Mouse (Mus musculus) MEL (cell line): ENCODE measurements around the gene Ctdspl2. TPM values are rescaled to one million over a fixed set of nuclear protein-coding genes. Genes with fewer than 3 reads are reported as not detected.

Experiments used
- DNase-seq: peaks from one replicate; pipeline ENCODE4 v3.0.0; 2011; ENCODE audit warnings: low read depth, low spot score
- H3K27ac ChIP-seq: 2 replicates; pipeline ENCODE4 v1.5.1; 2012; ENCODE audit warnings: low read depth, mild to moderate bottlenecking, control low read depth, low read length, moderate library complexity; ENCODE audit not compliant: control insufficient read depth
- H3K27me3 ChIP-seq, 2 experiments: fragments of 150-350 bp in 1 of 2; sonication (generic) in 1 of 2; 2 replicates each; pipeline ENCODE4 v1.6.1; 2012; ENCODE audit warnings: low read length in 2 of 2, mild to moderate bottlenecking in 2 of 2, improper control_type of control experiment in 1 of 2, moderate library complexity in 1 of 2; ENCODE audit not compliant: insufficient read depth in 2 of 2, control insufficient read depth in 1 of 2
- H3K36me3 ChIP-seq, 2 experiments: 2 replicates each; pipeline ENCODE4 v1.6.1; 2012 to 2014; ENCODE audit warnings: low read length in 2 of 2, improper control_type of control experiment in 1 of 2, inconsistent platforms in 1 of 2, mild to moderate bottlenecking in 1 of 2; ENCODE audit not compliant: insufficient read depth in 2 of 2, control insufficient read depth in 1 of 2
- H3K4me1 ChIP-seq, 2 experiments: fragments of 150-350 bp in 1 of 2; sonication (generic) in 1 of 2; 2 replicates each; pipeline ENCODE4 v1.6.1; 2012; ENCODE audit warnings: low read length in 2 of 2, improper control_type of control experiment in 1 of 2, mild to moderate bottlenecking in 1 of 2; ENCODE audit not compliant: insufficient read depth in 2 of 2, control insufficient read depth in 1 of 2
- H3K4me3 ChIP-seq, 2 experiments: fragments of 150-350 bp in 1 of 2; sonication (generic) in 1 of 2; 2 replicates each; pipeline ENCODE4 v1.5.1; 2012; ENCODE audit warnings: low read depth in 2 of 2, low read length in 2 of 2, mild to moderate bottlenecking in 2 of 2, moderate library complexity in 2 of 2, control low read depth in 1 of 2, improper control_type of control experiment in 1 of 2; ENCODE audit not compliant: control insufficient read depth in 1 of 2, insufficient read depth in 1 of 2
- H3K79me2 ChIP-seq: 2 replicates; pipeline ENCODE4 v1.6.1; 2012; ENCODE audit warnings: mild to moderate bottlenecking, low read length, moderate library complexity; ENCODE audit not compliant: control insufficient read depth, poor library complexity, insufficient read depth
- H3K9ac ChIP-seq: 2 replicates; pipeline ENCODE4 v1.6.1; 2012; ENCODE audit warnings: low read depth, mild to moderate bottlenecking, control low read depth, low read length, moderate library complexity; ENCODE audit not compliant: control insufficient read depth, poor library complexity, severe bottlenecking
- H3K9me3 ChIP-seq: fragments of 150-350 bp; sonication (generic); replicated peaks from 2 replicates; pipeline ENCODE4 v1.6.1; 2012; ENCODE audit warnings: mild to moderate bottlenecking, low read length, improper control_type of control experiment, moderate library complexity; ENCODE audit not compliant: insufficient read depth
- BHLHE40 ChIP-seq: IDR thresholded peaks from 2 replicates; pipeline ENCODE4 v1.6.1; 2012; ENCODE audit warnings: low read depth, mild to moderate bottlenecking, inconsistent platforms, low read length, improper control_type of control experiment, borderline replicate concordance
- CHD1 ChIP-seq: IDR thresholded peaks from 2 replicates; pipeline ENCODE4 v1.6.1; 2012; ENCODE audit warnings: low read depth, mild to moderate bottlenecking, inconsistent platforms, low read length, improper control_type of control experiment
- CHD2 ChIP-seq: IDR thresholded peaks from 2 replicates; pipeline ENCODE4 v1.6.1; 2011; ENCODE audit warnings: low read length, improper control_type of control experiment
- ELF1 ChIP-seq: IDR thresholded peaks from 2 replicates; pipeline ENCODE4 v1.6.1; 2014; ENCODE audit warnings: low read depth, mild to moderate bottlenecking, inconsistent platforms, low read length, improper control_type of control experiment, moderate library complexity
- EP300 ChIP-seq, 2 experiments: IDR thresholded peaks; 2 replicates each; pipeline ENCODE4 v1.6.1; 2011; ENCODE audit warnings: improper control_type of control experiment in 2 of 2, low read length in 2 of 2, low read depth in 1 of 2, mild to moderate bottlenecking in 1 of 2
- GATA1 ChIP-seq: IDR thresholded peaks from 2 replicates; pipeline ENCODE4 v1.6.1; 2011; ENCODE audit warnings: low read depth, low read length, improper control_type of control experiment
- HCFC1 ChIP-seq: IDR thresholded peaks from 2 replicates; pipeline ENCODE4 v1.6.1; 2012; ENCODE audit warnings: low read depth, mild to moderate bottlenecking, inconsistent platforms, low read length, improper control_type of control experiment, moderate library complexity
- JUND ChIP-seq: IDR thresholded peaks from 2 replicates; pipeline ENCODE4 v1.6.1; 2011; ENCODE audit warnings: low read depth, mild to moderate bottlenecking, improper control_type of control experiment, low read length
- KAT2A ChIP-seq: conservative IDR thresholded peaks from 2 replicates; pipeline ENCODE4 v1.6.1; 2012; ENCODE audit warnings: low read depth, low read length, improper control_type of control experiment, inconsistent platforms
- MAFK ChIP-seq: IDR thresholded peaks from 2 replicates; pipeline ENCODE4 v1.6.1; 2011; ENCODE audit warnings: low read depth, mild to moderate bottlenecking, low read length, improper control_type of control experiment, borderline replicate concordance
- MAX ChIP-seq: IDR thresholded peaks from 2 replicates; pipeline ENCODE4 v1.6.1; 2011; ENCODE audit warnings: low read length, improper control_type of control experiment
- MEF2A ChIP-seq: IDR thresholded peaks from 2 replicates; pipeline ENCODE4 v1.6.1; 2014; ENCODE audit warnings: low read depth, mild to moderate bottlenecking, inconsistent platforms, low read length, improper control_type of control experiment; ENCODE audit not compliant: poor library complexity, insufficient replicate concordance, severe bottlenecking; ENCODE audit errors: extremely low read depth
- MXI1 ChIP-seq: IDR thresholded peaks from 2 replicates; pipeline ENCODE4 v1.6.1; 2011; ENCODE audit warnings: mild to moderate bottlenecking, low read depth, low read length, improper control_type of control experiment
- MYB ChIP-seq: IDR thresholded peaks from 2 replicates; pipeline ENCODE4 v1.6.1; 2011; ENCODE audit warnings: mild to moderate bottlenecking, low read depth, low read length, improper control_type of control experiment
- MYC ChIP-seq: IDR thresholded peaks from 2 replicates; pipeline ENCODE4 v1.6.1; 2011; ENCODE audit warnings: low read depth, mild to moderate bottlenecking, low read length, improper control_type of control experiment, moderate library complexity
- NELFE ChIP-seq: IDR thresholded peaks from 2 replicates; pipeline ENCODE4 v1.6.1; 2011; ENCODE audit warnings: low read depth, low read length, improper control_type of control experiment
- POLR2A ChIP-seq, 2 experiments: IDR thresholded peaks; 2 replicates each; pipeline ENCODE4 v1.6.1; 2011 to 2012; ENCODE audit warnings: low read length in 2 of 2, mild to moderate bottlenecking in 2 of 2, control low read depth in 1 of 2, improper control_type of control experiment in 1 of 2, low read depth in 1 of 2, moderate library complexity in 1 of 2; ENCODE audit not compliant: control insufficient read depth in 1 of 2, insufficient read depth in 1 of 2, poor library complexity in 1 of 2
- POLR2AphosphoS2 ChIP-seq: IDR thresholded peaks from 2 replicates; pipeline ENCODE4 v1.6.1; 2011; ENCODE audit warnings: low read length, improper control_type of control experiment
- RCOR1 ChIP-seq: IDR thresholded peaks from 2 replicates; pipeline ENCODE4 v1.6.1; 2012; ENCODE audit warnings: low read depth, mild to moderate bottlenecking, inconsistent platforms, low read length, improper control_type of control experiment
- SIN3A ChIP-seq: IDR thresholded peaks from 2 replicates; pipeline ENCODE4 v1.6.1; 2012; ENCODE audit warnings: low read length, improper control_type of control experiment, inconsistent platforms
- UBTF ChIP-seq: IDR thresholded peaks from 2 replicates; pipeline ENCODE4 v1.6.1; 2012; ENCODE audit warnings: low read depth, mild to moderate bottlenecking, inconsistent platforms, low read length, improper control_type of control experiment, moderate library complexity, borderline replicate concordance; ENCODE audit not compliant: insufficient read depth
- USF2 ChIP-seq, 2 experiments: IDR thresholded peaks; 2 replicates each; pipeline ENCODE4 v1.6.1; 2011 to 2012; ENCODE audit warnings: improper control_type of control experiment in 2 of 2, low read length in 2 of 2, borderline replicate concordance in 1 of 2, inconsistent platforms in 1 of 2, low read depth in 1 of 2, mild to moderate bottlenecking in 1 of 2; ENCODE audit not compliant: insufficient read depth in 1 of 2
- ZKSCAN1 ChIP-seq: IDR thresholded peaks from 2 replicates; pipeline ENCODE4 v1.6.1; 2012; ENCODE audit warnings: low read depth, mild to moderate bottlenecking, inconsistent platforms, low read length, improper control_type of control experiment, moderate library complexity
- ZNF384 ChIP-seq: IDR thresholded peaks from 2 replicates; pipeline ENCODE4 v1.6.1; 2012; ENCODE audit warnings: low read depth, mild to moderate bottlenecking, inconsistent platforms, low read length, improper control_type of control experiment
- polyA plus RNA-seq, 2 experiments: library from polyadenylated mRNA; stranded (reverse) in 1 of 2; unstranded in 1 of 2; fragments of >175 nt in 1 of 2; fragments of >200 nt in 1 of 2; gene quantifications; 2 replicates each; pipeline versions ENCODE4 v1.2.1 to v1.2.4; 2012; ENCODE audit warnings: low replicate concordance in 2 of 2, low read depth in 1 of 2; ENCODE audit not compliant: insufficient read length in 2 of 2, insufficient read depth in 1 of 2, missing spikeins in 1 of 2
- total RNA-seq: library from RNA; depleted of rRNA; stranded (reverse); fragments of 300-350 nt; gene quantifications from 2 replicates; pipeline ENCODE4 v1.2.3, GENCODE M21; 2012

Gene Ctdspl2
- total and polyA plus RNA-seq, 3 experiments, result 16.6 to 57.2 (median 23.2) TPM

GRCm38 (mm10) chr2:122027862-122028755 is 72.3 kb downstream of the Ctdspl2 start, which contains the start of gene Eif3j1 (continued):
- no peak for TF ChIP-seq UBTF
- no peak for TF ChIP-seq MEF2A
- TF ChIP-seq RCOR1, result no peak
- TF ChIP-seq NELFE, result peak; percentile 95
- TF ChIP-seq MAFK, result no peak
- TF ChIP-seq EP300 (IDR thresholded peaks at IDR 0.05; ENCODE audit: low read depth in 1 of 2, low read length in 2 of 2), result peak in 1 of 2 experiments; percentile 33; a peak in 1 of 4 replicates
- no peak; the same call in 1 of the 2 replicates for TF ChIP-seq HCFC1
- no peak for TF ChIP-seq JUND
- TF ChIP-seq ELF1, result peak; percentile 61
- no peak for TF ChIP-seq ZNF384
- peak; percentile 93; the same call in 1 of the 2 replicates for TF ChIP-seq POLR2AphosphoS2
- TF ChIP-seq USF2 (IDR thresholded peaks at IDR 0.05; ENCODE audit: borderline replicate concordance in 1 of 2, insufficient read depth in 1 of 2, low read depth in 1 of 2, low read length in 2 of 2), result no peak
- TF ChIP-seq MYB, result no peak
- no peak for TF ChIP-seq CHD1
- TF ChIP-seq CHD2, result no peak
- TF ChIP-seq POLR2A (IDR thresholded peaks at IDR 0.05; ENCODE audit: control insufficient read depth in 1 of 2, insufficient read depth in 1 of 2, low read depth in 1 of 2, low read length in 2 of 2, poor library complexity in 1 of 2), result peak; percentile 95 to 96
- peak; percentile 66; the same call in 1 of the 2 replicates for TF ChIP-seq MXI1
- TF ChIP-seq BHLHE40, result peak; percentile 18; the same call in 1 of the 2 replicates
- TF ChIP-seq ZKSCAN1, result no peak; the same call in 1 of the 2 replicates
- TF ChIP-seq, all 39 proteins: peak for 14

GRCm38 (mm10) chr2:122028756-122029700 is 73.2 kb downstream of the Ctdspl2 start:
- Histone ChIP-seq H3K79me2 (peaks cover 38% of the 10 kb centered on the region), H3K36me3 (peaks cover 5 to 27% of the 10 kb centered on the region in 2 experiments; a peak in 3 of 4 replicates), H3K4me3 (peak overlapping the region; percentile 69 to 98), H3K9ac (peak overlapping the region; percentile 75), H3K27me3 (no peaks in the 10 kb centered on the region)
- peak; percentile 61 for DNase-seq
- TF ChIP-seq KAT2A, result 0 out of 2 replicates have a peak, but pooled peaks have one; percentile 18
- TF ChIP-seq JUND, result no peak
- 0 out of 4 replicates have a peak, but pooled peaks of 1 of the 2 experiments have one; percentile 16 for TF ChIP-seq EP300 (IDR thresholded peaks at IDR 0.05; ENCODE audit: low read depth in 1 of 2, low read length in 2 of 2)
- peak; percentile 54 for TF ChIP-seq ZNF384
- peak; percentile 81 for TF ChIP-seq MAX
- TF ChIP-seq NELFE, result peak; percentile 23; the same call in 1 of the 2 replicates
- no peak for TF ChIP-seq POLR2A (IDR thresholded peaks at IDR 0.05; ENCODE audit: control insufficient read depth in 1 of 2, insufficient read depth in 1 of 2, low read depth in 1 of 2, low read length in 2 of 2, poor library complexity in 1 of 2)
- TF ChIP-seq SIN3A, result peak; percentile 55
- peak; percentile 96 for TF ChIP-seq MXI1
- peak; percentile 85 for TF ChIP-seq MYC
- peak; percentile 13; the same call in 1 of the 2 replicates for TF ChIP-seq GATA1
- TF ChIP-seq, all 39 proteins: peak for 9
- Histone ChIP-seq H3K9me3 (no peaks in the 10 kb centered on the region), H3K27ac (peak overlapping the region; percentile 25), H3K4me1 (peaks cover 0 to 7% of the 10 kb centered on the region in 2 experiments; a peak in 1 of 4 replicates)
